Mouse (Mus musculus) liver, embryonic 14.5 days (tissue): ENCODE data around the gene Duox2. TPM values are rescaled to one million over a fixed set of nuclear protein-coding genes. Genes with fewer than 3 reads are reported as not detected.
A peak's percentile ranks its signal among the peaks of the same experiment; 100 is the strongest.

Source experiments
- ATAC-seq: fragments of 200-750 bp; cut with Nextera tagmentation; 2 replicates; pipeline ENCODE4 v1.8.0; 2017; ENCODE audit warnings: moderate number of reproducible peaks, mild to moderate bottlenecking, moderate library complexity; ENCODE audit not compliant: insufficient read depth
- DNase-seq, 3 experiments: peaks; one replicate each; pipeline ENCODE4 v3.0.0-alpha.2; 2012 to 2013; ENCODE audit warnings: low read depth in 3 of 3, low spot score in 3 of 3
- H3K27ac ChIP-seq: fragments of 300-500 bp; sonication (generic); 2 replicates; pipeline ENCODE4 v1.5.1; 2014; ENCODE audit warnings: moderate library complexity, mild to moderate bottlenecking, control low read depth, inconsistent platforms
- H3K27me3 ChIP-seq: fragments of 300-500 bp; sonication (generic); 2 replicates; pipeline ENCODE4 v1.6.1; 2014; ENCODE audit warnings: mild to moderate bottlenecking, low read length, moderate library complexity; ENCODE audit not compliant: control insufficient read depth, insufficient read depth
- H3K36me3 ChIP-seq: fragments of 300-500 bp; sonication (generic); replicated peaks from 2 replicates; pipeline ENCODE4 v1.6.1; 2014; ENCODE audit warnings: low read depth; ENCODE audit not compliant: control insufficient read depth, insufficient read depth
- H3K4me1 ChIP-seq, 2 experiments: fragments of 200-500 bp in 1 of 2; fragments of 300-500 bp in 1 of 2; sonication (generic) in 1 of 2; replicated peaks; 2 replicates each; pipeline ENCODE4 v1.6.1; 2012 to 2014; ENCODE audit warnings: antibody characterized with exemption in 1 of 2, inconsistent platforms in 1 of 2, low read length in 1 of 2; ENCODE audit not compliant: control insufficient read depth in 2 of 2, insufficient read depth in 2 of 2
- H3K4me2 ChIP-seq: fragments of 300-500 bp; sonication (generic); 2 replicates; pipeline ENCODE4 v1.6.1; 2014; ENCODE audit warnings: low read depth, mild to moderate bottlenecking, control low read depth, moderate library complexity
- H3K4me3 ChIP-seq, 2 experiments: fragments of 200-500 bp in 1 of 2; fragments of 300-500 bp in 1 of 2; sonication (generic) in 1 of 2; 2 replicates each; pipeline ENCODE4 v1.5.1; 2012 to 2014; ENCODE audit warnings: low read depth in 2 of 2, low read length in 2 of 2, mild to moderate bottlenecking in 2 of 2, control low read depth in 1 of 2, inconsistent platforms in 1 of 2, moderate library complexity in 1 of 2; ENCODE audit not compliant: insufficient read depth in 1 of 2
- H3K9ac ChIP-seq: fragments of 300-500 bp; sonication (generic); replicated peaks from 2 replicates; pipeline ENCODE4 v1.6.1; 2014; ENCODE audit warnings: mild to moderate bottlenecking, control low read depth, moderate library complexity
- H3K9me3 ChIP-seq: fragments of 300-500 bp; sonication (generic); 2 replicates; pipeline ENCODE4 v1.6.1; 2016; ENCODE audit warnings: low read length, mixed read lengths; ENCODE audit not compliant: control insufficient read depth
- CTCF ChIP-seq: IDR thresholded peaks from 2 replicates; pipeline ENCODE4 v1.5.1; 2016; ENCODE audit warnings: antibody characterized with exemption, low read depth, control low read depth
- EP300 ChIP-seq: IDR thresholded peaks from 2 replicates; pipeline ENCODE4 v1.6.1; 2016; ENCODE audit warnings: antibody characterized with exemption, low read depth
- WGBS: fragments of 180-500 bp; shearing (Covaris S2); extraction: QIAGEN DNeasy Blood & Tissue Kit; methylation state at CpG from one replicate; pipeline ENCODE4 v1.1.7; 2014; ENCODE audit not compliant: insufficient replicate concordance; 5-methylcytosine and 5-hydroxymethylcytosine counted together
- polyA plus RNA-seq, 2 experiments: library from polyadenylated mRNA; depleted of rRNA in 1 of 2; stranded (reverse) in 1 of 2; unstranded in 1 of 2; fragments of >200 nt; fragmentation: Nextera tagmentation in 1 of 2; extraction: Ambion mirVana in 1 of 2; gene quantifications; 2 replicates each; pipeline versions ENCODE4 v1.2.1 to v1.2.3; 2012 to 2014

Duox2 gene
- polyA plus RNA-seq, 2 experiments, result not detected

- Histone ChIP-seq H3K4me2 (no peak overlapping the region), H3K27ac (no peak overlapping the region), H3K27me3 (peaks cover 56% of the 10 kb centered on the region), H3K9me3 (no peaks in the 10 kb centered on the region), H3K36me3 (no peaks in the 10 kb centered on the region), H3K4me1 (0 out of 4 replicates have a peak, but pooled peaks cover 0 to 2% of the 10 kb centered on the region in 2 experiments), H3K9ac (no peak overlapping the region), H3K4me3 (no peak overlapping the region)
- peak; percentile 29 to 48 (median 33) for DNase-seq
- peak; percentile 48; the same call in 1 of the 2 replicates for ATAC-seq
- 7% methylated on average over 9 of the region's 9 CpGs for WGBS
- TF ChIP-seq EP300 (no peak), CTCF (peak; percentile 67)
These were observed 4.5 kb upstream of the Duox2 start for GRCm38 (mm10) chr2:122302574-122303241.

- ATAC-seq (no peak), DNase-seq (no peak)
- H3K27ac ChIP-seq, result no peak overlapping the region
- TF ChIP-seq CTCF (no peak), EP300 (no peak)
- WGBS, result 11% methylated on average over 23 of the region's 23 CpGs
- H3K9ac ChIP-seq, result no peak overlapping the region
- H3K4me1 ChIP-seq, result 0 out of 4 replicates have a peak, but pooled peaks cover 0 to 2% of the 10 kb centered on the region in 2 experiments
- H3K36me3 ChIP-seq, result no peaks in the 10 kb centered on the region
- H3K4me2 ChIP-seq, result peak overlapping the region; percentile 29; the same call in 1 of the 2 replicates
- H3K9me3 ChIP-seq, result no peaks in the 10 kb centered on the region
- H3K4me3 ChIP-seq, result peak overlapping the region in 1 of 2 experiments; percentile 18; a peak in 1 of 4 replicates
- H3K27me3 ChIP-seq, result peaks cover 62% of the 10 kb centered on the region
These were observed 3.8 kb upstream of the Duox2 start for GRCm38 (mm10) chr2:122301921-122302573.

GRCm38 (mm10) chr2:122301081-122301920, 3.1 kb upstream of the Duox2 start:
- ATAC-seq (no peak), DNase-seq (no peak)
- Histone ChIP-seq H3K9ac (no peak overlapping the region), H3K27ac (no peak overlapping the region), H3K4me2 (peak overlapping the region; percentile 29), H3K36me3 (no peaks in the 10 kb centered on the region), H3K9me3 (no peaks in the 10 kb centered on the region), H3K4me3 (peak overlapping the region in 1 of 2 experiments; percentile 18; a peak in 1 of 4 replicates), H3K27me3 (peaks cover 66% of the 10 kb centered on the region), H3K4me1 (0 out of 4 replicates have a peak, but pooled peaks cover 0 to 2% of the 10 kb centered on the region in 2 experiments)
- TF ChIP-seq CTCF (no peak), EP300 (no peak)
- under 1% methylated on average over 47 of the region's 48 CpGs for WGBS

GRCm38 (mm10) chr2:122300656-122301020, 2.4 kb upstream of the Duox2 start:
- Histone ChIP-seq H3K9ac (no peak overlapping the region), H3K4me3 (no peak overlapping the region), H3K4me2 (no peak overlapping the region), H3K36me3 (no peaks in the 10 kb centered on the region), H3K27ac (no peak overlapping the region), H3K27me3 (peaks cover 72% of the 10 kb centered on the region), H3K9me3 (no peaks in the 10 kb centered on the region), H3K4me1 (0 out of 4 replicates have a peak, but pooled peaks cover 0 to 2% of the 10 kb centered on the region in 2 experiments)
- DNase-seq, result no peak
- WGBS, result 6% methylated on average over 14 of the region's 14 CpGs
- TF ChIP-seq CTCF (no peak), EP300 (no peak)
- ATAC-seq, result no peak
